Mouse (Mus musculus): ENCODE results near the gene Mtrf1. TPM values are rescaled to one million over a fixed set of nuclear protein-coding genes. Genes with fewer than 3 reads are reported as not detected.
A peak's percentile ranks its signal among the peaks of the same experiment; 100 is the strongest.
"Not testable (repeated sequence)": the region's sequence is repeated elsewhere in the genome, so short reads cannot be mapped to it uniquely, and the experiment has no call there.

The Mtrf1 gene
- 1 to 10 TPM; 5.5 to 7.6 (median 5.9) TPM for total RNA-seq (2022)

DNA sequence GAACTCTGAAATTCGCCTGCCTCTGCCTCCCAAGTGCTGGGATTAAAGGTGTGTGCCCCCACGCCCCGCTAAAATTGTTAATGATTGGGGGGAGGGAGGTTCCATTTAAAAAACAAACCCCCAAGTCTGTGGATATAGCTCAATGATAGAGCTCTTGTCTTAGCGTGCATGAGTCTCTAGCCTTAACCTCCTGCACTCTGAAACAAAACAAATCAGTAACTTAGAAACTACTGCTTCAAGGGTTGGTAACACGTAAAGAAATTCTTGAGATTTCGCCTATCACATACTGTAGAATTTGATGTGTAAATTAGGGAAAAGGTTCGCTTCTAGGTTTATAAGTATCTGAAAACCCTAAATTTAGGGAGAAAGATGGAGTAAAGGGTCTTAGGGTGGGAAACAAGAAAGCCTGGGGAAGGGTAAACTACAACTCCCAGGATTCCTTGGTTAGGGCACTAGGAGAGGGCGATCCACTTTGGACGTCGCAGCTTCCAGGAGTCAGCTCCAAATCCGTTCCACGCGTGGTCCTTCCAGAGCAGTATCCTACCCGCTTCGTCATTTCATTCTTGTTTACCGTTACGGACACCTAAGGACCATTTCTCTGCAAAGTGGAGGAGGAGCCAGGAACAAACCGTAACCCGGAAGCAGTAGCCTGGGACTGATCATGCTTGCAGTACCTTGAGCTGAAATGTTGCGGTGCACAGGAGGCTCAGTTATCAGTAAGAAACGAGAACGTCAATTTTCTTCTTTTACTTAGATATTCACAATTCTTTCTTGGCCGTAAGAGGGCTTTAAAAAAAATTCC lies at the start of gene Mtrf1:
Gene Mtrf1, plus strand, starts transcription at position 452 of the 802 bp plus-strand sequence.
- DNase-seq (ENCODE audit: low spot score in 2 of 2): peak; percentile 61 to 71

DNA sequence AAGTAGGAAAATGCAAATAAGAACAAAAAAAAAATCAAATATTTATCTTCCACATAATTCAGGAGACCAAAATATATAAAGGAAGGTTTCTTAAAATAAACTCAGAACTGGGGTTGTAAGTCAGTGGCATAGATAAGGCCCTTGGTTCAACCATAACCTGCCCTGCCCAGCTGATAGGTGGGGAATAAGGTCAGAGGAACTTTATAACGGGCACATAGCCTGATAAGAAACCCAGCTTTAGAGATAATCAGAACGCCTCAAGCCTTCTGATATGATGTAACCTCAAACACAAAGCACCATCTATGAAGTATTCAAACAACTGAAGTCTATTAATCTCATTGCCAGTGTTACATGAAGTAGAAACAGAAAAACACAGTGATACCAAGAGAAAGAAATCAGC lies 39.5 kb upstream of the Mtrf1 start:
- no peak for DNase-seq (ENCODE audit: low spot score in 2 of 2)

DNA sequence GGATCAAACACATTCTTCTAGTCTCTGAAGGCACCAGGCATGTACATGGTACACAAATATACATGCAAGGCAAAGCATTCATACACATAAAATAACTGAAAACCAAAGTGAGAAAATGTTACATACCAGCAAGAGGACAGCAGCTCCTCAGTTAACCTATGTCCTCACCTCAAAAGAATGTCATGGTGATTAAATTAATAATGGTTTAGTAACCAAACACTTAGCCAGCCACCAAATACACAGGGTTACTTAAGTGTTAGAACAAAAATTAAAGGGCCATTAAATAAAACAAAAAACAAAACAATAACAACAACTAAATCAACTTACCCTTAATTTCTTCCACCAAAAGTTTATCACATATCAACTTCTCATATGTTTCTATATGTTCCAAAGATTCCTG lies 20.5 kb upstream of the Mtrf1 start:
- DNase-seq (ENCODE audit: low spot score in 2 of 2): no peak

DNA sequence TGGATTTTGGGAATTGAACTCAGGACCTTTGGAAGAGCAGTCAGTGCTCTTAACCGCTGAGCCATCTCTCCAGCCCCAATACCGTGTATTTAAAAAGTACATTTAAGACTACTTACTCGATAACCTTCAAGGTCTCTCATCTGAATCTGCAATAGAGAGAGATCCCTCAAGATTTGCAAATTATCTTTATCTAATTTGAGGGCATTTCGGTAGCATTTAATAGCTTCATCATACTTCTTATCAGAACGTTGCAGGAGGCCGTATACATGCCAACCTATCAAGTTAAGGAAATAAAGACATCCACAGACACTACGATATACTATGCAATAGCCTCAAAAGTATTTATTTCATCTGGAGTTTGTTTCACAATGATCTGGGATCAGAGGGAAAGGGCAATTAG lies 14.5 kb upstream of the Mtrf1 start:
- no peak for DNase-seq (ENCODE audit: low spot score in 2 of 2)

DNA sequence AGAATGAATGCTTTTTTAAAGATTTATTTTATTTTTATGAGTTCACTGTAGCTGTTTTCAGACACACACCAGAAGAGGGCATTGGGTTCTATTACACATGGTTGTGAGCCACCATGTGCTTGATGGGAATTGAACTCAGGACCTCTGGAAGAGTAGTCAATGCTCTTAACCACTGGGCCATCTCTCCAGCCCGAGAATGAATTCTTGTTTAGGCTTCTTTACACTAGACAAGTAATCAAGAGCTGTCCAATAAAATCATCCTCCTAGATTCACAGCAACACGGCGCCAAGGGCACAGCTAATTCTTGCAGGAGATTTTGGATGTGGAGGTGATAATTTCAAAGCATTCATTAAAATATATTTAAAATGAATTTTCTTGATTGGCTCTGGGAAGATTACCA lies 9.3 kb upstream of the Mtrf1 start:
- DNase-seq (ENCODE audit: low spot score in 2 of 2): no peak

DNA sequence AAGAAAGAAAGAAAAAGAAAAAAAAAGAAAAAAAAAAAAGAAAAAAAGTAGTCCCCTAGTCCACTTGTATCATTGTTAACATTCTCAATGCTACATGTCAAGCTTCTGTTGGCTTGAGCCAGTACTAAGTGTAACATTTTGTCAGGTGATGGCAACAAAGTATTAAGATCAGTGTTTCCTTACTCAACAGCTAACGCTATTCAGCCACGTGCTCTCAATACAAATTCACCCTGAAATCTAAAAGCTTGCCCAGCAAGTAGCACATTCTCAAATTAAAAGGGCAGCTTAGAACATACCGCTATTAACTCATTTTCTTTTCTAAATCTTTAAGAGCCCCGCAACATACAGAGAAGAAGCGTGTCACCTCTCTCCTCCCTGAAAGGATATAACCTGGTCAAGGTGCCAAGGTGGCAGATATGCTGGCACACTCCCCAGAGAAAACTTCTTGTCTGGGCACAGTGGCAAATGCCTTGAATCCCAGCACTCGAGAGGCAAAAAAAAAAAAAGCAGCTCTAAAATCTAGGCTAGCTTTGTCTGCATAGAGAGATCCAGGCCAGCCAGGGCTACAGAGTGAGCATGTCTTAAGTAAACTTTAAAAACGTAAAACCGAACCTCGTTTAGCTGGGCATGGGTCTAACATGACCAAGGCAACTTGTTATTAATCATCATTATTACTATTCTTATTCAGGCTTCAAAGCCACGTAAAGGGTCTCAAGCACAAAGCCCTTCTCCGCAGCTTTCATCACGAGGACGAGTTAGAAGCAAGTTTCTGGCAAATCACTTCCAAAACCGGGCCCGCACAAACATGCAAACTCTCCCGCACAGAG lies 7.9 kb upstream of the Mtrf1 start:
- peak in 1 of 2 experiments; percentile 7 for DNase-seq (ENCODE audit: low spot score in 2 of 2)

DNA sequence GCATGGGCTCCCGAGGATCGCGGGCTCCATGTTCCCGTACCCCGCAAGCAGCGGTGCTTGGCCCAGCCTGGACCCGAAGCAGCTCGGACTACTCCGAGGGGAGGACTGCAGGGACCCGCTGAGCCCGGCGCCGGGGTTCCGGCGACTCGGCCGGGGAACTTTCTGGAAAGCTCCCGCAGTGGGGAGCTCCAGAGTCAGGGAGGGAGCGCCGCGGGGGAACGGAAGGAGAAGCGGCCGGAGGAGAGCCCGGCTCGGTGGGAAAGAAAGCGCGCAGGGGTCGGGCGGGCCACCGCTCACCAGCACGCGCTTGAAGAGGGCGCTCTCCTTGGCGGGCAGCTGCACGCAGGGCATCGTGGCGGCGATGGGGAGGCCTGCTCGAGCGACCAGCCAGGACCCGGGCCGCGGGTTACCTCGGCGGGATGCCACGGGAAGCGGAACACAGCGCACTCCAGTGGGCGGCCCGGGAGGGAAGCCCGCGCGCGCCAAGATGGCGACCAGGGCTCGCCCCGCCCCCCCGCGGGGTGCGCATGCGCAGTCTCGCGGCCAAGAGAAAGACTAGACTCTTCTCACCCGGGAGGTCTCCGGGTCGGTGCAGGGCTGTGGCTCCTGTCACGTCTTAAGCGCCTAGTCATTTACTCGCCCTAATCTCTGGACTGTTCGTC lies 7.2 kb upstream of the Mtrf1 start, which contains the start of gene Naa16:
Gene Naa16, minus strand, starts transcription at position 514 of the 662 bp plus-strand sequence.
- peak; percentile 86 to 94 for DNase-seq (ENCODE audit: low spot score in 2 of 2)

DNA sequence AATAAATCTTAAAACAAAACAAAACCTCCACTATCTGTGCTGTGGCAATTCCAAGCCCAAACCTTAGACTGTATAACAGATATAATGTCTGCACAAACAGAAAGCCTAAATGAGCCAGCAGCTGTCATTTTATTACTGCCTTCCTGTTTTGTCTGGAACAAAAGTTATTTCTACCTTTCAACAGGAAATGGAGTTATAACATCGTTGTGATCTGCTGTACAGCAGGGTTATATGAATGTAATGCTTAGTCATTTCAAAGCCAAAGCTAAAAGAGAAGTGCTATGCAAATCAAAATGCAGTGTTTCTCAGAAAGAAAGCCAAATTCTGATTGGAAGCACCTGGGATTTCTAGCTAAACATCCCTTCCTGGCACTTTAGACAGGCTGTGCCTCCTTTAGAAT lies 4.3 kb upstream of the Mtrf1 start:
- DNase-seq (ENCODE audit: low spot score in 2 of 2): no peak

DNA sequence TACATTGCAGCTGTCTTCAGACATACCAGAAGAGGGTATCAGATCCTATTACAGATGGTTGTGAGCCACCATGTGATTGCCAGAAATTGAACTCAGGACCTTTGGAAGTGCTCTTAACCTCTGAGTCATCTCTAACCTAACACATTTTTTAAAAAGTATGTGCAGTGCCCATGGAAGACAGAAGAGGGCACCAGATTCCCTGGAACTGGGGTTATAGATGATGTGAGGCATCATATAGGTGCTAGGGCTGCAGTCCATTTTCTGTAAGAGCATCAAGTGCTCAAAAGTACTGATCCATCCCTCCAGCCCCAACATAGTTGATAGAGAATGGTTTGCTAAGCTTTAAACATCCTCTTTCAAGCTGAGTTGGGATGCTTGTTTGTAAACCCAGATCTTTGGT lies 3.0 kb upstream of the Mtrf1 start:
- no peak for DNase-seq (ENCODE audit: low spot score in 2 of 2)

DNA sequence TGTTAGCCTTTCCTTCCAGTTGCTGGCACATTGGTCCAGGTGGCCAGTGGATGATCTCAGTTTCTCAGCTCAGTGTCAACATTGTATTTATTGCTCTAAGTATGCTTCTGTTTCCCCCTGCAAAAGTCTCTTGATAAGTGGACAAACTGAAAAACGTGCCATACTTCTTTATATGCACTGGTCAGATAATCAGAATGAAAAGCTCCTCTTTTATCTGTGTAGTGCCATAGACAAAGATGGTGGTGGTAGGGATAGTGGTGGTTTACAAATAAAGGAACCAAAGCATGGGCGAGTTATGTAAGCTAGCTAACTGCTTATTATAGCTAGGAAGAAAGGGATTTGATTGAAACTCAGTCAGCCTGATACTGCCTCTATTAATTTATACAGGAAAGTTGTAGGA lies 10.1 kb downstream of the Mtrf1 start:
- DNase-seq (ENCODE audit: low spot score in 2 of 2): no peak

DNA sequence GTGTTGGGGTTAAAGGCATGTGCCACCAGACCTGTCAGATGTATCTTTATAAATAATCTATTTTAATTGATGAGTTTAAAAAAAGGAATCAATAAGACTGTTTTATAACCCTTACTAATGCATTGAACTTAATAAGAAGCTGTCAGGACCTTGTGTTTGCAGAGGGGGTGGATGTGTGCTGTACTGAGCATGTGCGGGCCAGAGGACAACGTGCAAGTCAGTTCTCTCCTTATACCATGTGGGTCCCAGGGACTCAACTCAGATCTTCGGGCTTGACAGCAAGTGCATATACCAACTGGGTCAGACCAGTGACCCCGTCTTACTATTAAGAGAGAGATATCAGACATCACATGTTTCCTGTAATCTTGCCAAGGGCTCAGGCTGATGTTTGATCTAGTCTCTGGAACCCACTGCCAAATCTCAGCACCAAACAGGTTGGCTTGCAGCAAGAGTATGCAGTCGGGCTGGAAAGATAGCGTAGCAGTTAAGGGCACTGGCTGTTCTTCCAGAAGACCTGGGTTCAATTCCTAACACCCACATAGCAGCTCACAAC lies 11.8 kb downstream of the Mtrf1 start:
- DNase-seq (ENCODE audit: low spot score in 2 of 2): no peak

DNA sequence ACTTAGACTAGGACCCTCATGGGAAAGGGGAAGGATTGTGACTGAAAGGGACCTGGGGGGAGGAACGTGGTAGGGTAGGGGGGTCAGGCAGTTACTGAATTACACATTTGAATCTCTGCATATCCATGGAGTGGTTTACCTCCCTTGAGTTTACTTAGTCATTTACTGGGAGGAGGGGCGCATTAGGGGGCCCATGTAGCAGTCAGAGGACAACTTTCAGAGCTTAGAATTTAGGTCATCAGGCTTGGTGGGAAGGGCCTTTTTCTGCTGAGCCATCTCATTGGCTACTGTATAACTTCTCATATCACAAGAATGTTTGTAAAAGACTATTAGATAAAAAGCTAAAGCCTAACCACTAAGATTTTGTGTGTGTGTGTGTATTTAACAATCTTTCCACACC lies 13.1 kb downstream of the Mtrf1 start:
- no peak for DNase-seq (ENCODE audit: low spot score in 2 of 2)

DNA sequence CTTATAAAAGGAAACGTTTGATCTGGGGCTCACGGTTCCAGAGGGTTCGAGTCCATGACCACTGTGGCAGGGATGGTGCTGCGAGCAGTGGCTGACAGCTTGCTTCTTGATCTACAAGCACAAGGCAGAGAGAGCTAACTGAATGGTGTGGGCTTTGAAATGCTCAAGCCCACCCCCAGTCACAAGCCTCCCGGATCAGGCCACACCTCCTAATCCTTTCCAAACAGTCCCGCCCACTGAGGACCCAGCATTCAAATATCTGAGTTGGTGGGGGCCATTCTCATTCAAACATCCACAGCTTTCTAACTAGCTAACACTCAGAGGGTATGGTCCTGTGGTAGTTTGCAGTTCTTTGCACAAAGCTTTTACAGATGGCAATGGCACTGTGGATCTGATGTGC lies 15.5 kb downstream of the Mtrf1 start:
- no peak for DNase-seq (ENCODE audit: low spot score in 2 of 2)

DNA sequence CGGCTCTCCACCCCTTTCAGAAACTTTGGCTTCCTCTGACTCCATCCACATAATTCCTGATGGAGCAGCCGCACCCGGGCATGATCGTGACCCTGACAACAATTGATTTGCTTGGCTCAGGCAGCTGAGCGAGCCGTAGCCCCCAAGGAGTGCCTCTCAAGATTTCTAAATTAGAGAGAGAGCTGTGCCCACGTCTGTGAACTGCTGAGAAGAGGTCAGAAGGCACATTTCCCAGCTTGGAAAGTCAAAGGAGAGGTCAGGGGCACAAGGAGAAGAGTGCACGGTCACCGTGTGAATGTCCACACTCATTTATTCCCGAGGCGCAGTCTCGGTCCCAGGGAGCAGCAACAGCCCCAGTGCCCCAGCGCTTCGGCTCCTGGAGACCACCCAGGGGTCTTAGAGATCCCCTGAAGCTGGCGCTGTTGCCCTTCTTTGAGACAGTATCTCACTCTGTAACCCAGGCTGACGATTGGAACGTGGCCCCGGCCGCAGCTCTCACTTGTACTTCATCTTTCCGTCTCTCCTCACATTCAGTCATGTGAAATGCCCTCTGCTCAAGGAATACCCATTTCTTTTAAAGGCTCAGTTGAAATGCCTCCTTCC lies 22.6 kb downstream of the Mtrf1 start:
- DNase-seq (ENCODE audit: low spot score in 2 of 2): no peak

DNA sequence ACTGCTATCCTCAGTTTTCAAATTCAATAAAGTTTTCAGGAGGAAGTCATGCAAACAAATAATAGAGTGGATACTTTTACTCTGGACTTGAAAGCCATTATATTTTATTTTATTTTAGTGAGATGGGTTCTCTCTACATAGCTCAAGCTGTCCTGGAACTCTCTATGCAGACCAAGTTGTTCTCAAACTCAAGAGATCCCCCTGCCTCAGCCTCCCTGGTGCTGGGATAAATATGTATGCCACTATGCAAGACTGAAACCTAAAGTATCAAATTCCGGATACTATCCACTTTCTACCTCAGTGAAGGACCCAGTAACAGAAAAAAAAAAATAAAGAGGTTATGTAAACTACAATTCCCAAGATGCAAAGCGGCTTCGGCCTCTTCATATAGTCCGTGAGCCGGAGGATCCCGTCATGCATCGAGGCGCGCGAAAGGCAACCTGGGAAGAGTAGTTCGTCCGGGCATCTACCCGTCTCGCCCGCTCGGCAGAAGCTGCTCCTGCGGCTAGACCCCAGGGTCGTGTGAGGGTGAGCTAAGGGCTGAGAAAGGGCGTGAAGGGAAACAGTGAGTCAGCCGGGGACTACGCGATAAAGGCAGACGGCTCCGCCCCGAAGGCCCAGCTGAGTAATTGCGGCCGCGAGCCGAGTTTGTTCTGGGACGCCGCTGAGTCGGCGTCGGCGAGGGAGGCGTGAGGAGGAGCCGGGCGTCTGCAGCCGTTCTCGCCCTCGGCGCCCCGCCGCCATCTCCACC lies 28.6 kb downstream of the Mtrf1 start, which contains the start of gene Kbtbd7:
Gene Kbtbd7, plus strand, starts transcription at position 533 of the 751 bp plus-strand sequence.
- DNase-seq (ENCODE audit: low spot score in 2 of 2): peak; percentile 90

DNA sequence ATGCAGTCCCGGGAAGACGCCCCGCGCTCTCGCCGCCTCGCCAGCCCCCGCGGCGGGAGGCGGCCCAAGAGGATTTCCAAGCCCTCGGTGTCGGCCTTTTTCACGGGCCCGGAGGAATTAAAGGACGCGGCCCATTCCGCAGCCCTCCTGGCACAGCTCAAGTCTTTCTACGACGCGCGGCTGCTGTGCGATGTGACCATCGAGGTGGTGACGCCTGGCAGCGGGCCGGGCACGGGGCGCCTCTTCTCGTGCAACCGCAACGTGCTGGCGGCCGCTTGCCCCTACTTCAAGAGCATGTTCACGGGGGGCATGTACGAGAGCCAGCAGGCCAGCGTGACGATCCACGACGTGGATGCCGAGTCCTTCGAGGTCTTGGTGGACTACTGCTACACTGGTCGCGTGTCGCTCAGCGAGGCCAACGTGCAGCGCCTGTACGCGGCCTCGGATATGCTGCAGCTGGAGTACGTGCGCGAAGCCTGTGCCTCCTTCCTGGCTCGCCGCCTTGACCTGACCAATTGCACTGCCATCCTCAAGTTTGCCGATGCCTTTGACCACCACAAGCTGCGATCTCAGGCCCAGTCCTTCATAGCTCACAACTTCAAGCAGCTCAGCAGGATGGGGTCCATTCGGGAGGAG lies 29.3 kb downstream of the Mtrf1 start:
- not testable (repeated sequence) for DNase-seq (ENCODE audit: low spot score in 2 of 2)

DNA sequence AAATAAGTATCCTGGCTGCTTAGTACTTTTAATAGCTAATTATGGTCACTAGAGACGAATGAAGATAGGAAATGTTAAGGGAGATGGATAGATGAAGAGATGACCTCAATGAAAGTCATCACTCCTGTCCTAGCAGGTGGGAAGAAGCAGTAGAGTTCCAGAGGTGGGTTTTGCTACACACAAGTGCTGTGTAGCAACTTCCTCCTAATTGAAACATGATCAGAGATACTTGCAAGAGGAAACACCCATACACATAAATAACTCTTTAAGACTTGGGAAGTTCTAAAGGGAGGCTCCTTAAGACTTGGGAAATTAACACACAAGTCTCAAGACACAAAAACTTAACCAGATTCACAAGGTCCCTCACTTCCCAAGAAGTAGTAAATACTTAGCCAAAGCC lies 36.5 kb downstream of the Mtrf1 start:
- no peak for DNase-seq (ENCODE audit: low spot score in 2 of 2)

DNA sequence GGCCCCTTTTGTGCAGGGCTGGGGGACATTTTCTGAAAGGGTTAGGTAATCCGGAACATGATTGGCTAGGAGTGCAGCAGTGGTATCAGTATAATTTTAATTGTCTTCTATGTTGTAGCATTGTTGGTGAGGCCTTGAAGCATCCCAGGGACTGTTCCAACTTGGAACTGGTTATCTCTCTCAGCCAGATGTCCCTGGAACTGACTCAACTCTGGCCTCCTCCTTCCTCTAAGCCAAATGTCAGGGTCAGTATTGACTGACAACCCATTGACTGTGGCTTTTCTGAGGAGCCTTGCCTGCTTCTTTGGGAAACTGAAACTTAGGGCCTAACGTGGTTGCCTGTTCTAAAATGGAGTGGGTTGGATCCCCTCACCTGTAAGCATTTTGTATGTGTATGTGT lies 43.1 kb downstream of the Mtrf1 start:
- no peak for DNase-seq (ENCODE audit: low spot score in 2 of 2)

DNA sequence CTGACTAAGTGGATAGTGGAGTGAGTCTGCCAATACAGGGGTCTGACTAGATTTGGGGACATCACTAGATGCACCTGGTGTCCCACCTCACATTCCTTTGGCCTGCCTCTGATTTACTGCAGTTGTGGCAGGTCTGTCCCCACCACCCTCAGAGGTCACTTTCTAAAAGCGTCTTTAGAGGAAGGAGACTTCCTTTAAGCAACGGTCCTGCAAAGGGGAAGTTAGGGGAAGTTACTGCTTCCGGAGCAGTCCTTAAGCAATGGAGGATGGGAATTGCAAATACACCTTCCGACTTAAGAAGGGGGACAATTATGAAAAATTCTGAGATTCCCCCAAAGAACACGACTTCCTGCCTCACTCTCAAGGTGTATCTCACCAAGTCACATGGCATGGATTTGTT lies 43.9 kb downstream of the Mtrf1 start:
- DNase-seq (ENCODE audit: low spot score in 2 of 2): no peak

DNA sequence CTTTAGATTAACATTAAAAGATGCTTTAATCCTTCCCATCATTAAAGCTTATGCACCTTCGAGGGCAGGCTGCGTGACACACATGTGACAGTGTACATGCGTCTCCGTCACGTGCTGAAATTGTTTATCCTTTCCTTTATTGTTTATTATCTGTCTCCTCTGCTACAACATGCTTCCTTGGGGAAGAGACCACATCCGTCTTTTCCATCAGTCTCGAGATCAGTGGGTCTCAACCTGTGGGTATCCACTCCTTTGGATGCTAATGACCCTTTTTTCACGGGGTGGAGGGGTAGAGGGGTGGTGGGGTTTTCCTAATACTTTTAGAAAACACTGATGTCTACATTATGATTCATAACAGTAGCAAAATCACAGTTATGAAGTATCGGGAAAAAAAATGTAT lies 47.0 kb downstream of the Mtrf1 start:
- DNase-seq (ENCODE audit: low spot score in 2 of 2): no peak

Data from layer of hippocampus, adult 8-10 months (tissue).